Mouse (Mus musculus): ENCODE data around the gene Rsl1d1. TPM values are rescaled to one million over a fixed set of nuclear protein-coding genes. Genes with fewer than 3 reads are reported as not detected.
A peak's percentile ranks its signal among the peaks of the same experiment; 100 is the strongest.

Rsl1d1 gene
- polyA plus RNA-seq, 1 experiment from 2014 or later = 64.3 TPM

GRCm38 (mm10) chr16:11201740-11202394 is 1.3 kb downstream of the Rsl1d1 start:
- H3K27me3 ChIP-seq (replicated peaks; ENCODE audit: insufficient read depth, low read length) = no peaks in the 10 kb centered on the region
- no peak for ATAC-seq
- H3K4me1 ChIP-seq (ENCODE audit: insufficient read depth, low read depth, low read length) = peaks cover 10% of the 10 kb centered on the region
- no peak overlapping the region for H3K27ac ChIP-seq (ENCODE audit: low read length)
- DNase-seq (ENCODE audit: low spot score) = no peak
- H3K36me3 ChIP-seq (ENCODE audit: insufficient read depth, low read length) = peaks cover 18% of the 10 kb centered on the region; the same call in 1 of the 2 replicates
- H3K9me3 ChIP-seq (ENCODE audit: low read length) = no peaks in the 10 kb centered on the region
- WGBS = 58% methylated on average over 6 of the region's 6 CpGs
- peak overlapping the region; percentile 51; the same call in 1 of the 2 replicates for H3K4me3 ChIP-seq (ENCODE audit: low read depth, low read length)
- H3K4me2 ChIP-seq (replicated peaks; ENCODE audit: low read depth, low read length) = peak overlapping the region; percentile 88
- H3K9ac ChIP-seq (replicated peaks; ENCODE audit: low read depth) = no peak overlapping the region; the same call in 1 of the 2 replicates
- TF ChIP-seq EP300 (IDR thresholded peaks at IDR 0.05) = no peak
- TF ChIP-seq CTCF (IDR thresholded peaks at IDR 0.05) = peak; percentile 33; the same call in 1 of the 2 replicates

- H3K36me3 ChIP-seq (ENCODE audit: insufficient read depth, low read length) = peaks cover 20% of the 10 kb centered on the region; the same call in 1 of the 2 replicates
- H3K4me2 ChIP-seq (replicated peaks; ENCODE audit: low read depth, low read length) = no peak overlapping the region
- DNase-seq (ENCODE audit: low spot score) = no peak
- no peak for TF ChIP-seq CTCF (IDR thresholded peaks at IDR 0.05)
- TF ChIP-seq EP300 (IDR thresholded peaks at IDR 0.05) = no peak
- peaks cover 10% of the 10 kb centered on the region for H3K4me1 ChIP-seq (ENCODE audit: insufficient read depth, low read depth, low read length)
- no peaks in the 10 kb centered on the region for H3K9me3 ChIP-seq (ENCODE audit: low read length)
- no peak overlapping the region for H3K4me3 ChIP-seq (ENCODE audit: low read depth, low read length)
- H3K27me3 ChIP-seq (replicated peaks; ENCODE audit: insufficient read depth, low read length) = no peaks in the 10 kb centered on the region
- H3K27ac ChIP-seq (ENCODE audit: low read length) = no peak overlapping the region
- ATAC-seq = no peak
- no peak overlapping the region for H3K9ac ChIP-seq (replicated peaks; ENCODE audit: low read depth)
- WGBS = 91% methylated on average over 3 of the region's 3 CpGs
Measured at GRCm38 (mm10) chr16:11200247-11200646, 2.9 kb downstream of the Rsl1d1 start.

GRCm38 (mm10) chr16:11198467-11198866 is 4.7 kb downstream of the Rsl1d1 start:
- WGBS = 63% methylated on average over 2 of the region's 2 CpGs
- peaks cover 33% of the 10 kb centered on the region; the same call in 1 of the 2 replicates for H3K36me3 ChIP-seq (ENCODE audit: insufficient read depth, low read length)
- H3K4me2 ChIP-seq (replicated peaks; ENCODE audit: low read depth, low read length) = no peak overlapping the region
- 0 out of 2 replicates have a peak, but pooled peaks cover 3% of the 10 kb centered on the region for H3K4me1 ChIP-seq (ENCODE audit: insufficient read depth, low read depth, low read length)
- no peak for ATAC-seq
- no peak overlapping the region for H3K9ac ChIP-seq (replicated peaks; ENCODE audit: low read depth)
- TF ChIP-seq EP300 (IDR thresholded peaks at IDR 0.05) = no peak
- TF ChIP-seq CTCF (IDR thresholded peaks at IDR 0.05) = no peak
- H3K27ac ChIP-seq (ENCODE audit: low read length) = no peak overlapping the region
- no peak for DNase-seq (ENCODE audit: low spot score)
- no peak overlapping the region for H3K4me3 ChIP-seq (ENCODE audit: low read depth, low read length)
- no peaks in the 10 kb centered on the region for H3K27me3 ChIP-seq (replicated peaks; ENCODE audit: insufficient read depth, low read length)
- H3K9me3 ChIP-seq (ENCODE audit: low read length) = no peaks in the 10 kb centered on the region

- H3K4me1 ChIP-seq (ENCODE audit: insufficient read depth, low read depth, low read length) = no peaks in the 10 kb centered on the region
- H3K9ac ChIP-seq (replicated peaks; ENCODE audit: low read depth) = no peak overlapping the region
- no peak overlapping the region for H3K4me2 ChIP-seq (replicated peaks; ENCODE audit: low read depth, low read length)
- TF ChIP-seq CTCF (IDR thresholded peaks at IDR 0.05) = no peak
- TF ChIP-seq EP300 (IDR thresholded peaks at IDR 0.05) = no peak
- no peak overlapping the region for H3K4me3 ChIP-seq (ENCODE audit: low read depth, low read length)
- H3K9me3 ChIP-seq (ENCODE audit: low read length) = no peaks in the 10 kb centered on the region
- H3K36me3 ChIP-seq (ENCODE audit: insufficient read depth, low read length) = peaks cover 33% of the 10 kb centered on the region; the same call in 1 of the 2 replicates
- 76% methylated on average over 4 of the region's 4 CpGs for WGBS
- H3K27me3 ChIP-seq (replicated peaks; ENCODE audit: insufficient read depth, low read length) = no peaks in the 10 kb centered on the region
- ATAC-seq (no peak), DNase-seq (ENCODE audit: low spot score) (no peak)
- no peak overlapping the region for H3K27ac ChIP-seq (ENCODE audit: low read length)
Measured at GRCm38 (mm10) chr16:11197052-11197451, 6.1 kb downstream of the Rsl1d1 start.

- 83% methylated on average over 2 of the region's 2 CpGs for WGBS
- Histone ChIP-seq H3K4me3 (ENCODE audit: low read depth, low read length) (no peak overlapping the region), H3K9me3 (ENCODE audit: low read length) (no peaks in the 10 kb centered on the region), H3K36me3 (ENCODE audit: insufficient read depth, low read length) (peaks cover 25% of the 10 kb centered on the region; the same call in 1 of the 2 replicates), H3K27me3 (replicated peaks; ENCODE audit: insufficient read depth, low read length) (no peaks in the 10 kb centered on the region), H3K27ac (ENCODE audit: low read length) (no peak overlapping the region), H3K4me1 (ENCODE audit: insufficient read depth, low read depth, low read length) (no peaks in the 10 kb centered on the region), H3K9ac (replicated peaks; ENCODE audit: low read depth) (no peak overlapping the region), H3K4me2 (replicated peaks; ENCODE audit: low read depth, low read length) (no peak overlapping the region)
- ATAC-seq = peak; percentile 63; the same call in 1 of the 2 replicates
- DNase-seq (ENCODE audit: low spot score) = peak; percentile 16
- TF ChIP-seq EP300 (IDR thresholded peaks at IDR 0.05) (peak; percentile 47; the same call in 1 of the 2 replicates), CTCF (IDR thresholded peaks at IDR 0.05) (no peak)
Measured at GRCm38 (mm10) chr16:11193231-11193630, 9.9 kb downstream of the Rsl1d1 start.

- H3K9me3 ChIP-seq (ENCODE audit: low read length) = no peaks in the 10 kb centered on the region
- 78% methylated on average over 7 of the region's 7 CpGs for WGBS
- H3K36me3 ChIP-seq (ENCODE audit: insufficient read depth, low read length) = peaks cover 14% of the 10 kb centered on the region; the same call in 1 of the 2 replicates
- no peak overlapping the region for H3K27ac ChIP-seq (ENCODE audit: low read length)
- no peak for TF ChIP-seq CTCF (IDR thresholded peaks at IDR 0.05)
- TF ChIP-seq EP300 (IDR thresholded peaks at IDR 0.05) = no peak
- H3K9ac ChIP-seq (replicated peaks; ENCODE audit: low read depth) = no peak overlapping the region
- ATAC-seq (no peak), DNase-seq (ENCODE audit: low spot score) (no peak)
- no peak overlapping the region for H3K4me3 ChIP-seq (ENCODE audit: low read depth, low read length)
- H3K4me1 ChIP-seq (ENCODE audit: insufficient read depth, low read depth, low read length) = no peaks in the 10 kb centered on the region
- no peak overlapping the region for H3K4me2 ChIP-seq (replicated peaks; ENCODE audit: low read depth, low read length)
- no peaks in the 10 kb centered on the region for H3K27me3 ChIP-seq (replicated peaks; ENCODE audit: insufficient read depth, low read length)
Measured at GRCm38 (mm10) chr16:11190150-11190549, 13.0 kb downstream of the Rsl1d1 start.

Data from lung, postnatal 0 days (tissue).